Mouse (Mus musculus) midbrain, embryonic 13.5 days (tissue): Measurements from ENCODE around the gene Clic6. TPM values are rescaled to one million over a fixed set of nuclear protein-coding genes. Genes with fewer than 3 reads are reported as not detected.

Source experiments
- ATAC-seq: fragments of 200-750 bp; cut with Nextera tagmentation; 2 replicates; pipeline ENCODE4 v1.8.0; 2017; ENCODE audit warnings: mild to moderate bottlenecking, moderate TSS enrichment, moderate library complexity
- H3K27ac ChIP-seq: fragments of 300-500 bp; sonication (generic); 2 replicates; pipeline ENCODE4 v1.5.1; 2015; ENCODE audit warnings: inconsistent platforms, mild to moderate bottlenecking, moderate library complexity
- H3K27me3 ChIP-seq: fragments of 300-500 bp; sonication (generic); 2 replicates; pipeline ENCODE4 v1.6.1; 2015; ENCODE audit warnings: mild to moderate bottlenecking, inconsistent platforms
- H3K36me3 ChIP-seq: fragments of 300-500 bp; sonication (generic); 2 replicates; pipeline ENCODE4 v1.6.1; 2015; ENCODE audit warnings: mild to moderate bottlenecking, inconsistent platforms
- H3K4me1 ChIP-seq: fragments of 300-500 bp; sonication (generic); replicated peaks from 2 replicates; pipeline ENCODE4 v1.6.1; 2015; ENCODE audit warnings: inconsistent platforms
- H3K4me2 ChIP-seq: fragments of 300-500 bp; sonication (generic); replicated peaks from 2 replicates; pipeline ENCODE4 v1.6.1; 2015; ENCODE audit warnings: moderate library complexity, mild to moderate bottlenecking, inconsistent platforms
- H3K4me3 ChIP-seq: fragments of 300-500 bp; sonication (generic); replicated peaks from 2 replicates; pipeline ENCODE4 v1.5.1; 2015; ENCODE audit warnings: mild to moderate bottlenecking, inconsistent platforms
- H3K9ac ChIP-seq: fragments of 300-500 bp; sonication (generic); replicated peaks from 2 replicates; pipeline ENCODE4 v1.6.1; 2015; ENCODE audit warnings: mild to moderate bottlenecking, inconsistent platforms
- H3K9me3 ChIP-seq: fragments of 300-500 bp; sonication (generic); 2 replicates; pipeline ENCODE4 v1.6.1; 2016; ENCODE audit warnings: mild to moderate bottlenecking, inconsistent platforms
- WGBS: fragments of 180-500 bp; shearing (Covaris S2); methylation state at CpG from one replicate; pipeline ENCODE4 v1.1.7; 2015; 5-methylcytosine and 5-hydroxymethylcytosine counted together
- polyA plus RNA-seq: library from polyadenylated mRNA; unstranded; fragments of >200 nt; fragmentation: Nextera tagmentation; extraction: Ambion mirVana; gene quantifications from 2 replicates; pipeline ENCODE4 v1.2.1, GENCODE M21; 2015

Gene Clic6
- polyA plus RNA-seq, 1 experiment from 2014 or later, result 3.1 TPM

DNA sequence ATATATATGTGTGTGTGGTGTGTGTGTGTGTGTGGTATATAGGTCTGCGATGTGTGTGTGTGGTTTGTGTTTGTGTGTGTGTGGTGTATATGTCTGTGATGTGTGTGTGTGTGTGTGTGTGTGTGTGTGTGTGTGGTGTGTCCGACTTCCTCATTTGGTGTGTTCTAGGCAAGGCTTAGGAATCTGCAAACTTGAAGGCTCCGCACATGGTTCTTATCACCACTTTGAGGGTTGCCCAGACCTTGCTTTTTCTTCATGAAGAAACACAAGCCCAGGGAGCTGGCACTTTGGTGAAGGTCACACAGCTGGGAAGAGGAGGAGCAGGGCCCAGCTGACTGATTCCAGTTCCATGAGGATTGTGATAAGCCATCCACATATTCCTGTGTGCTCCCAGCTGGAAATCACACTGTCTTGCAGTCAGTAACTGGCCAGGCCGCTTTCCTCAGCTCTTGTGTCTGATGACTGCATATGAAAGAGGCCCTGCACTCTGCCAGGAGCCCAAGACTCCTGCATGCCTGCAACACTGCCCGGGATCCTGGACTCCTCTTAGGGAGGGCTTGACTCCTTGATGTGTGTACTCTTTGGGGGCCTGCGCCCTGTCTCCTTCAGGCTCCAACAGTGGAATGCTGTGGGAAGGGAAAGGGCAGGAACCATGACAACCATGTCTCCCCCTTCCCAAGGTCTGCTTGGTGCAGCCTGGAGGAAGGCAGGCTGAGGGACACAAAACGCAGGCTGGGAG, 93.5 kb downstream of the Clic6 start:
- no peaks in the 10 kb centered on the region for H3K4me1 ChIP-seq
- H3K9ac ChIP-seq, result no peak overlapping the region
- ATAC-seq, result no peak
- no peak overlapping the region for H3K4me3 ChIP-seq
- WGBS, result 84% methylated on average over 7 of the region's 7 CpGs
- H3K27ac ChIP-seq, result no peak overlapping the region
- H3K9me3 ChIP-seq, result no peaks in the 10 kb centered on the region
- H3K36me3 ChIP-seq, result no peaks in the 10 kb centered on the region
- H3K4me2 ChIP-seq, result no peak overlapping the region
- no peaks in the 10 kb centered on the region for H3K27me3 ChIP-seq

- H3K4me2 ChIP-seq, result no peak overlapping the region
- no peak overlapping the region for H3K4me3 ChIP-seq
- no peaks in the 10 kb centered on the region for H3K27me3 ChIP-seq
- no peaks in the 10 kb centered on the region for H3K4me1 ChIP-seq
- no peaks in the 10 kb centered on the region for H3K36me3 ChIP-seq
- no peak overlapping the region for H3K27ac ChIP-seq
- no peak for ATAC-seq
- H3K9ac ChIP-seq, result no peak overlapping the region
- no peaks in the 10 kb centered on the region for H3K9me3 ChIP-seq
- WGBS, result 76% methylated on average over 10 of the region's 10 CpGs
Measured at GRCm38 (mm10) chr16:92580981-92581380, 95.4 kb downstream of the Clic6 start.

- WGBS, result 89% methylated on average over 10 of the region's 10 CpGs
- no peaks in the 10 kb centered on the region for H3K27me3 ChIP-seq
- no peak for ATAC-seq
- no peaks in the 10 kb centered on the region for H3K9me3 ChIP-seq
- no peak overlapping the region for H3K4me2 ChIP-seq
- no peak overlapping the region for H3K27ac ChIP-seq
- no peak overlapping the region for H3K9ac ChIP-seq
- no peaks in the 10 kb centered on the region for H3K4me1 ChIP-seq
- no peak overlapping the region for H3K4me3 ChIP-seq
- H3K36me3 ChIP-seq, result no peaks in the 10 kb centered on the region
Measured at GRCm38 (mm10) chr16:92581767-92582166, 96.2 kb downstream of the Clic6 start.

GRCm38 (mm10) chr16:92587836-92588235, 102.3 kb downstream of the Clic6 start:
- ATAC-seq, result no peak
- no peak overlapping the region for H3K9ac ChIP-seq
- H3K9me3 ChIP-seq, result no peaks in the 10 kb centered on the region
- no peaks in the 10 kb centered on the region for H3K36me3 ChIP-seq
- H3K27me3 ChIP-seq, result no peaks in the 10 kb centered on the region
- no peak overlapping the region for H3K4me2 ChIP-seq
- WGBS, result 87% methylated on average over 4 of the region's 4 CpGs
- H3K27ac ChIP-seq, result no peak overlapping the region
- no peaks in the 10 kb centered on the region for H3K4me1 ChIP-seq
- no peak overlapping the region for H3K4me3 ChIP-seq

Other genes with a start within 250 kb of the Clic6 start
- gene Kcne2, start 193.3 kb upstream of the Clic6 start, polyA plus RNA-seq, result 2.2 and 5.3 TPM in 2 replicates
- gene Smim11, start 184.4 kb upstream of the Clic6 start, polyA plus RNA-seq, result 94.2 and 109 TPM in 2 replicates
- not detected in 2 replicates for gene Fam243, start 164.3 kb upstream of the Clic6 start, polyA plus RNA-seq
- gene Kcne1, start 126.3 kb upstream of the Clic6 start, polyA plus RNA-seq, result 0.12 TPM in 1 of 2 replicates, not detected in the other
- gene Rcan1, start 14.9 kb upstream of the Clic6 start, polyA plus RNA-seq, result 46.8 and 47.4 TPM in 2 replicates